Mouse (Mus musculus) mouse trophoblast stem cell (cell line): ENCODE data around the gene 1700028K03Rik.

Source experiments
- in situ Hi-C, 2 experiments: fragments of 300-500 bp; cut with MseI, MboI; formaldehyde crosslinking; loops; 2 replicates in 1 of 2; 3 replicates in 1 of 2; pipeline ENCODE4 v1.15.1; 2025

1700028K03Rik gene

DNA sequence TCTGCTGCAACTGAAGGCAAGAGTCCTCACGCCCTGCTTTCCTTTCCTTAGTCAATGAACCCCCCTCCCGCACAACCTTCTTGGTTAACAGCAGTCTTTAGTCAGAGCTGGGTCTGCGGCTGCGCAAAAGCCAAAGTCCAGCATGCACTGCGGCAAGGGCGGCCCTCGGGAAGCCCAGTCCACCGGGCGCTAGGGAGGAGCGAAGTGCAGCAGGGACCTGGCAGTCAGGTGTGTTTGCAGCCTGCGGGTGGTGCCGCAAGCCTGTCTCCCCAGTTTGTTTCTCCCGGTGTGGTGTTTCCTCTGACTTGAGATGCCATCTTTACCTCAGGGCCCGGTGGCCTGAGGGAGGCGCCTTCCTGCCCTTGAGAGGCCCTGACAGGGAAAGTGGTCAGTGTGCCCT lies at the start of gene 1700028K03Rik:
1700028K03Rik (plus strand) TSS at position 129 of the 400 bp plus-strand sequence.
- in situ Hi-C loops = no loop called here

DNA sequence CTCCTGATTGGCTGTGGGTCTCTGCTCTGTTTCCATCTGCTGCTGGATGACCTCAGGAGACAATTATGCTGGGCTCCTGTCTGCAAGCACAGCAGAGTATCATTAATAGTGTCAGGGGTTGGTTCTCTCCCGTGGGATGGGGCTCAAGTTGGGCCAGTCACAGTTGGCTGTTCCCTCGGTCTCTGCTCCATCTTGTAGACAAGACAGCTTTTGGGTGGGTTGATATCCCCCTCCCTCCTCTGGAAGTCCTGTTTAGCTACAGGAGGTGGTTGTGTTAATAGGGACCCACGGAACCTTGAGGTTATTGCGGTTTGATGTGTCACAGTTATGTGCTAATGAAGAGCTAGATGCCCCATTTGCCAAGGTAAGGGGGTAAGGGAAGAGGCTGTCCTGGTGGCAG lies 45.5 kb upstream of the 1700028K03Rik start:
- in situ Hi-C loops = no loop called here

DNA sequence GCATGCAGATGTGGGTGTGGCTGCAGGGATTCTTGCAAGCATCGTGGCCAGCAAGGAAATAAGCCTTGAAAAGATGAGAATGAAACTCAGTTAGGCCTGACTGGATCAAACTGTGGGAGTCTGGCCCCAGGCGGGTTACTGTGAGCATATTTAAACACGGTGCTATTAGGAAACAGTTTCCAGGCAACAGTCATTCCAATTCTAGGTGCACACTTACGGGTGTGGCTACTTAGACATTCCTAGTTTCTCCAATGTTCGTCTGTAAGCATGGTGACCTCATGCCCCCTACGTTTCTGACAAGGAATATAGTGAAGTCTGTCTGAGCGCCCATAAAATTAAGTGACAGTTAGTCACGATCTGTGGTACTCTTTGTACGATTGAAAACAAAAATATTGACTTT lies 43.5 kb upstream of the 1700028K03Rik start:
- in situ Hi-C loops = no loop called here

DNA sequence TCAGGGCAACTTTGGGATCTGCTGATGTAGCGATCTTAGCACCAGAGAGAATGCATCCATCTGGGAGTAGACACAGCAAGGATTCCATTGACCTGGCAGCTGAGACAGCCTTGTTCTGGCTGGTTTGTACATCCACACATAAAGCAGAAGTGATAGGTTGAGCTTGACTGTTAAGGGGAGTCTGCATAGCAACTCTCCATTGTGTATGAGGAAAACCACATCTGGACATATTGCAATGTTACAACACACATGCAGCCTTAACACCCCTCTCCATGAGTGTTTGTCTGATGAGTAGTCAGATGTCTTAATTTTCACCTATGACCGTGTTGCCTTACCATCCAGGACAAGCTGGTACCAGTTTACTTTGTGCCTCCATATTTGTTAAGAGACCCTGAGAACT lies 42.0 kb upstream of the 1700028K03Rik start:
- in situ Hi-C loops = no loop called here

DNA sequence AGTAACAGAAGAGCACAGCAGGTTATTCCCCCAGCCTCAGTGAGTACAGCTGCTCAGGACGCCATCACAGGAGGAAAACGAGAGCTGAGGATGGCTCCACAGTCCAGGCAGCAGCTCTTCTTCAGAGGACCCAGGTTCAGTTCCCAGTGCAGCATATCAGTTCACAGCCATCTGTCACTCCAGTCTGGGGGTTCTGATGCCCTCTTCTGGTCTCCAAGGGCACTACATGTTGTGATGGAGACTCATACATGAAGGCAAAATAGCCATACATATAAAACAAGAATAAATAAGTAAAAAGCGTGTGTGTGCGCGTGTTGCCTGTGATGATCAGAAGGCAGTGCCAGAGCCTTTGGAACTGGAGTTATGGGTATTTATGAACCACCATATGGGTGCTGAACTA lies 39.8 kb upstream of the 1700028K03Rik start:
- in situ Hi-C loops = no loop called here

DNA sequence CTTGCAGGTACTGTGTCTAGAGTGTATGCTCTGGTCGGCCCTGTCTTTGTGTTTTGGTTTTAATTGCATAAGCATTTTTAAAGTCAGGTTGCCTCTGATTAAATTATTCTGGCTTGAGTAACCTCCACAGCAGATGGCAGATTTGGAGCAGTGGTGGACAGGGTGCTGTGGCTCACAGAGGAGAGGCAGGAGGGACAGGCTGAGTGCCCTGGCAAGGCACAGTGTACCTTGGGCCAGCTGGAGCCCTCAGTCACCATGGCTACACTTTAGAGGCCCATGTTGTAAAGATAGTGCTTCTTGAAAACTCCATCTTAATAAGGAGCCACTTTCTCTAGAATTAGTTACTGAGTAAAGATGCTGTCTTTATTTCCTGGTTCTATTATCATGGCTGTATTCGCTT lies 38.5 kb upstream of the 1700028K03Rik start:
- in situ Hi-C loops = no loop called here

DNA sequence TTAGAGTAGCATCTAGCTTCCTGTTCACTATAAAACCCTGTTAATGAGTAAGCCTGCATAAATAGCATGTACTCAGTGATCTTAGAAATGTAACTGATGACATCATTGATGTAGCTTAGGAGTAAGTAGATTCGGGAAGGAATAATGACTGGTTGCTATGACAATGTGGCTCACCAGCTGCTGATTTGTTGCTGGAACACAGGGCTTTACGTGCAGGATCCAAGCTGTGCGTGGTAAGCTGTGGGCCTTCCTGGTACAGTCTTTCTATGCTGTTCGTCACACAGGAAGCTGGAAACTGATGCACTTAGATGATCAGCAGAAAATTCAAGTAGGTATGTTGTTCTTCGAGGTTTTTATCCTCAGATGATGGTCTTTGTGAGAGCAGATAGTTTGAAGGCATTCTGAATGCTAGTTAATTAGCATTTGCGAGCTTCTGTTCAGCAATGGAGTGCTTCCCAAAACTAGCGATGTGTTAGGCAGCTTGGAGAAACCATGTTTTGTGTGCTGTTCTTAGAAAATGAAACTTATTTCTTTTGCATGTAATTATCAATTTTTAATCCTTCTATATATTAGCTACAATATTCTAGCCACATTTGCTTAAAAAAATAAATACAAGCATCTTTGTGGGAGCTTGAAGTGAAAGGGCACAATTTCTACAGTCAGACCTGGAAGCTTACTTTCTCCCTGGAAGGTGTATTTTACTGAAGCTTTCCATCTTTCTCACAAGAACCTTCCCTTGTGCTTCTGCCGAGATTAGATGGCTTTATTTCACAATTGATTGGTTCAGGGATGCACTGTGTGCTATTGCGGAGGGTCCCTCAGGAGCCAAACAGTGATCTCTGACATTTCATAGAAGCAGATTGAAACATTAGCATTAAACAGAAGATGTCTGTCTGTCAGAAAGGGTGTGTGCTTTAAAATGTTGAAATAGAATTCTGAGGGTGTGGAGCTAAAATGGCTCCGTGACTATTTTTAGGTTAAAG lies 36.7 kb upstream of the 1700028K03Rik start:
- in situ Hi-C loops = no loop called here

DNA sequence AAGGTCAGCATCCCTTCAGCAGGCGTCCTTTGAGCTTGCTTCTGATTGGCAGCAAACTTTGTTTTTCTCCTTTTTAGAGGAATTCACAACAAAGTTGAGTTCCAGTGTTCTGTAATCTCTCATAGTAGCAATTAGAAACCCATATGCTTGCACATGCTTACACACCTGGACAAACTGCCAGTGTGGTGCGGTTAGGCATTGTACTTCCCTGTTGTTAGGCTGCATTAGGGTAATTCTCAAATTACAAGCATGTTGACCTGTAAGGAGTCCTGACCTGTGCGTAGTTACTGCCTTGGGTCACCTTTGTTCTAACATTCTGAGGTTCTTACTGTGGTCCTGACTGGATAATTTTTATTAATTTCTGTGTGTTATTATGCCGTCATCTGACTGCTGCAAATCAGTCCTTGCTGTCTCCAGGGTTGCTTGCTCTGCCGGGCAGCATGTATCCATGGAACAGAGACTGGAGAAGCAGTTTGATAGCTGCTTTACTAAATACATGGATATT lies 35.7 kb upstream of the 1700028K03Rik start:
- in situ Hi-C loops = no loop called here

DNA sequence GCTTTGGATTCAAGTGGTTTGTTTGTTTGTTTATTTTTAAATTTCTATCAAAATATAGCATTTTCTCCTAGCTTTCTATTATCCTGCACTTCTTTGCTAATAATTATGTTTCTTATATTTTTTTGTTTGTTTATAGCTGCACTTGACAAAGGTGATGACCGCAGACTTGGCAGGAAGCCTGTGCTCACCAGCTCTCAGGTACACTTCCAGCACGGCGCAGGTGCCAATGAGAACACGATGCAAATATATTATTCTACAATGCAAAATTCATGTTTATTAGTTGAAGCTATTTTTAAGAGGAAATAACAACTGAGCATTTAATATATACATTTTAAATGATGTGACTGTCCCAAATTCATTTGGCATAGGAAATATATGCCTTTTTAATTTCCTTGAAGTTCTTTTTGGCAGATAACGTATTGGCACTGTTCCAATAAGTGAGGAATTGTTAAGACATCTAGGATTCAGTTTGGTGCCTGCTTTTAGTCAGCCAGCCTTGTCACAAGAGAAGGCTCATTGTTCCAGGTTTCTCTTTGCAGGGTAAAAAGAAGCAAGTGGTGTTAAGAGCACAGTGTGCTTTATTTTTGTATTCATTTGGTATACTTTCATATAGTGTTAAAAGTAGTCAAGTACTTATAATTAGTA lies 34.5 kb upstream of the 1700028K03Rik start:
- in situ Hi-C loops = no loop called here

DNA sequence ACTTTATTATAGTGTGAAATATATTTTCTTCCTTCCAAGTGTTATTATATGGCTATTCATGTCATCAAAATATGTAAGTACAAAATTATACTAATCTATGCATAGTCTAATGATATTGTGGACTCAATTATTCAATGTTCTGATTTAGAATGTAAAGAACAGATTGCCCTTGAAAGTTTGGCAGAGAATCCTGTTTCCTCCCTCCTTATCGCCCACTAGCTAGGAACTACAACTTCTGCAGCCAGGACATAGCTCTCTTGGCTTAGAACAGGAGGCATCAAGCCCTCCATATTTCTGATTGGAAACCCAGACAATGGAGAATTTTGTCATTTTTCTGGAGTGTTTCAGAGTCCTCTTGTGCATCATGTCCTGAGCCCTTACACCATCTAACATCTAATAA lies 33.8 kb upstream of the 1700028K03Rik start:
- in situ Hi-C loops = no loop called here

DNA sequence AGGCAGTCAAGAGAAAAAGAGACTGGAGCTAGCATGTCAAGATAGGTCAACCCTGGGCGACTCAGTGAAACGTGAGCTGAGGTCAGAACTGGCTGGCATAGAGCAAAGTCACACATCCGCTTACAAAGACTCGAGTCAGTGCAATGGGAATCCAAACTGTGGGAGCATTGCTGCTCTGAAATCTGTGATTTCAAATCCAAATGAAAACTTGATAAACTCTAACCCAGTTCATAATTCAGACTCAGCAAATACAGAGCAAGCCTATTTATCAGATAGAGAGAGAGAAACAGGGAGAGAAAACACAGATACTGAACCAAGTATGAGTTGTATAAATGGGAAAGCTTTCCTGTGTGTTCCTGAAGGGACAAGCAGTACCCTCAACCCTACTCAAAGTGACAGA lies 27.2 kb upstream of the 1700028K03Rik start, which contains the start of gene Gm42669:
Gm42669 (plus strand) TSS at position 301 of the 400 bp plus-strand sequence.
- in situ Hi-C loops = no loop called here

DNA sequence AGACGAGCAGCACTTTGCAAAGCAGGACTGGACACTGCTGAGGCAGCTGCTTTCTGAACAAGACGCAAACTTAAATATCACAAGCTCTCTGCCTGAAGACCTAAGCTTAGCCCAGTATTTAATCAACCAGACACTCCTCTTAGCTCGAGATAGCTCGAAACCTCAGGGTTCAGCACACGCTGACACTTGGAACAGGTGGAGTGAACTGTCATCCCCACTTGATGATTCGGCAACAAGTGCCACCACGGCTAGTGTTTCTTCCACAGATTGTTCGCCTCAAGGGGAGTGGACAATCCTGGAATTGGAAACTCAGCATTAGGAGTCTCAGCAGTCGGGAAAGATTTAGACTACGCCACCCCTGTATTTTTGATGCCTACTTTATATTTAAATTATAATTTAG lies 24.0 kb upstream of the 1700028K03Rik start:
- in situ Hi-C loops = no loop called here

DNA sequence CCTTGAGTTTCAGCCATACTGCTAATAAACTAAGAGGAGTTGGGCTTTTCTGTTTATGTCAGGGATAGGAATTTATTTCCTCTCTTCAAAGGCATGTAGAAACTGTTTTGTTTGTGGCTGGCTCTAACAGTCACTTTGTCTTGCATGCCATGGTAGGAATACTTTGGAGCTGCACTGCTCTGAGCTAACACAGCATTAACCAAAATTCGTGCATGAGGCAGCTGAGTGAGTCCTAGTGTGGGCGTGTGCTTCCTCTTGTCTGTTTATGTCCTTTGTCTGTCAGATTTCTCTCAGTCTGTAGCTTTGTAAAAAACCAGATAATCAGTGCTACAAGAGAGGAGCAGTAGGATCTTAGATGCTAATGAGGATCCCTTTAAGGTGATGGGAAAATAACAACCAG lies 23.2 kb upstream of the 1700028K03Rik start:
- in situ Hi-C loops = no loop called here

DNA sequence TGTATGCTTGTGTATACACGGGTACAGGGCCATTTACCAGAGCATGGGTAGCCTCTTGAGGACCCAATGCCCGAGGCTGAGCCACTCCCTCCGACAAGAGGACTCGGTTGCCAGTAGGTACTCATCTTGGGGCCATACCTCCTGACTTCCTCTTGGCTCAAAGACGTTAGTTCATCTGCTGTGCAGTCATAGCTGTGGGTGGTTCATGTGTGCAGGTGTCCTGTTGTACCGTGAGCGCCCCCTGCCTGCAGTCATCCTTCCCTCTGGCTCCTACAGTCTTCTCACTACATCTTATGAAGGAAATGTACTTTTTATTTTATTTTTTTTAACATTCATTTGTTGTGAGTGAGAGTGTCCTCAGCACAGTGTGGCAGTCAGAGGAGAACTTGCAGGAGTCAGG lies 20.9 kb upstream of the 1700028K03Rik start:
- in situ Hi-C loops = no loop called here

DNA sequence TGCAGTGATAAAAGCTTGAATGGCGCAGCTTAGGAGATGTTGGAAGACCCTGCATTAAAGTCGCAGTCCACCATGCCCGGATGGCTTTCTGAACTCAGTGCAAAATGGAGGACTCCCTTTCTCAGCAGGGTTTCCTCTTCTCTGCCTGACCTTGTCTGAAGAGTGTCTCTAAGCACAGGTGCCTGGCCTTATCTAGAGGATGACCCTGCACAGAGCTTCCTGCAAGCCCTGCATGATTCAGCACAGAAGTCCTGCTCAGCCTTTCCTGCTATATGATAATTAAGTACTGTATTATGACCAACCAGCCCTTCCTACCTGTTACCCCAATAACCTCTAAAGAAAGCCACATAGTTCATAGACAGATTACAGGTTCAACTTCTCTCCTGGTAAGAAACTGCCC lies 19.1 kb upstream of the 1700028K03Rik start:
- in situ Hi-C loops = no loop called here

DNA sequence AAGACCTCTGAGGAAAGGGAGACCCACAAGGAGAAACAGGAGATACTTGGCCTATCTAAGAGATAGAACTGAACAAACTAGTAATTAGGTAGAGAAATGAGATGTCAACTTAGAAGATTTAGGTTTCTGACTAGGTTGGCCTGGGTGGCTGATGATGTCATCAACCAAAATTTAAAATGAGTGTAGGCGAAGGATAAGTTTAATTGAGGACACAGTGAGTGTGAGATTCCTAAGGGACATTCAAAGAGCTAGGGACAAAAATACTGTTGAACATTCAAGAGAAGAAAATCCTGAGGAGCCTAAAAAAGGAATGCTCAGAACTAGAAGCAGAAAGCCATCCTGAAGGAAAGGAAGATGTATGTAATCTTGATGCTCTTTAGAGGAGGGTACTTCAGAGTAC lies 18.4 kb upstream of the 1700028K03Rik start:
- in situ Hi-C loops = no loop called here

DNA sequence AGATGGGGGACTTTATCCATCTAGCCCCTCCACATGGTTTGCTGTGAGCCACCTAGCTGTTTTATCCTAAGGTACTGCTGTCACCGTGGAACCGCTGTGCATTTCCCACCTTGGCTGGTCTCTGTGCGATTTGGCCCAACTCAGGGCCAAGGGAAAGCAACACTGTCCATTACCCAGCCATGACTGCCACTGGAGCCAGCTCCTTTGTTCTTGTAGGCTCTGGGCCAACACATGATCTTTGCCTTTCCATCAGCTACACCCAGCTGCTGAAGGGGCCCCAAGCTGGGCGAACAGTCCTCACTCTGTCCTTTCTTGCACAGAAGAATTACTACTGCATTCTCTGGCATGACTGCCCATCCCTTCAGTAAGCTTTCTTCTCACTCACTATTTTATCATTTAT lies 15.9 kb upstream of the 1700028K03Rik start:
- in situ Hi-C loops = no loop called here

DNA sequence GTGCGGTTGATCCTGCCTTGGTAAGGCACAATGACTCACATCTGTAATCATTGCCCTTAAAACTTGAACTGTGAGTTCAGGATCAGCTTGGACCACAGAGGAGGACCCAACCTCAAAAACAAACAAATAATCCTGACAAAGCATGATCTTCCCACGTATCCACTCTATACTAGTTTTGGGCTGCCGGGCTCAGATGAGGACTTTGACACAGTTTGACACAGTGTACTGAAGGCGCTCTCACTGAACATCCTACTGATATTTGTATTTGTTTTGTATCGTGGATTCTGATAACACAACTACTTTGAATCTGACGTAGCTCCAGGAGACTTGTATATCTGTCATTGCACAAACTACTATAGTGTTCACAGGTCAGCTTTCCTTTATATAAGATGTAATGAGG lies 13.1 kb upstream of the 1700028K03Rik start:
- in situ Hi-C loops = no loop called here

DNA sequence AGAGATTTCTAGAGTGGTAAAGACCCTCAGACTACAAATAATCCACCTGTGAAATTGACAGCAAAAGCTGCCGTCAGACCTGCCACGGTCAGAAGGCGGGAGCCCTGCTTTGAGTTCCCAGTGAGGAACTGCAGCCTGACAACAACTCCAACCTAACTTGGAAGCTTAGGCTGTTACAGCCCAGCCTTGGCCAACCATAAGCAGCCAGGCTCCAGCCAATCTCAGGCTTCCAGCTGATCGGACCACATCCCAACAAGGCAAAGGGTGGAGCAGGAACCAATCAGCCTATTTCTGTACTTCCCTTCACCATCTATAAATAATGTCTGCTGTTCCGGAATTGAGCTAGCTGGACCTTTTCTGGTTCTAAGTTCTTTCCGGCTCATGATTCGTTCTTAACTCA lies 12.6 kb upstream of the 1700028K03Rik start:
- in situ Hi-C loops = no loop called here

DNA sequence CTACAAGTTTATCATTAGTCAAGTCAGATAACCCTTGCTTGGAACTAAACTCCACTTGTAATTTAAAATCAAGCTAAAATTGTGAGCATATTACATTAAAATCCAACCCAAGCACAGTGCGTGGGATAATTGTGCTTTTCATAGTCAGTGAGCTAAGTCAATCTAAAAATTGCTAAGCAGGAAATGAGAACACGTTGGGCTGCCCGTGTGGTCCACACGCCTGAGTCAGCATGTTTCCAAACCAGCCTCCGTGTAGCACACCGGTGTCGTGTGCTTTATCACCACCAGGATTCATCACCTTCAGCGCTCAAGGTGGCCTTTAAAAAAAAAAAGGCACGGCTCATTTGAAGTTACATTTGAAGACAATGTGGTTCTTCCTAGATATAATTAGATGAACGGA lies 10.2 kb upstream of the 1700028K03Rik start:
- in situ Hi-C loops = no loop called here

DNA sequence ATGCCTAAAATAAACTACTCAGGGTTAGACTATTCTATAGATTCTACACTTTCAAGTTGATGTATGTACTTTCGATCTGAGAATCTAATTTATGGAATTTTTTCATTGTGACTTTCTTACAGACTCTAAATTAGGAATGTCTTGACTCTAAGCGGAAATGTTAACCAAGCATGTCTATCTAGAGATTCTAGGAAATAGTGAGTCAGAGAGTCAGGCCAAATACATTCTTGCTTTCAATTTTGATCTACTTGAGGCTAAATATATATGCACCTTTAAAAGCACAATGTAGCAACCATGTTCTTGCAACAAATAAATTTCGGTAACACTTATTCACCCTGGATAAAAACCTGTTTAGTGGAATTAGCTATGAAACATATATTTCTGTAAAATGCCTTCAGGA lies 5.7 kb upstream of the 1700028K03Rik start:
- in situ Hi-C loops = no loop called here

DNA sequence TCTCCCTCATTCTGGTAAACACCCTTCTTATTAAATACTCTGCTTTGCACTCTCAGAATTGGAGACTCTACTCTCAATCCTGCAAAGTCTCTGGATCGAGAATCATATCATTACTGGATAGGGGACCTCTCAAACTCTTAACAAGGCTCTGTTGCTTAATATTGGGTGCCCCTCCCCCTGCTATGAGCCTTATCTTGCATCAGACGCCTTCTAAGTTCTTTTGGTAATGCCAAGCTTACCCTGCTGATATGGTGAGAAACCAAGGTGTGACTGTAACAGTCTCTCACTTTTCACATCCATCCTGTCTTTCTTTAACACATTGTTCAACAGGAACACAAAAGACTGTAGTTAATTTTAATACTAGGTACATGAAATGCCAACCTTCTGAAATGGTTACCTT lies 919 bp upstream of the 1700028K03Rik start:
- in situ Hi-C loops = no loop called here

DNA sequence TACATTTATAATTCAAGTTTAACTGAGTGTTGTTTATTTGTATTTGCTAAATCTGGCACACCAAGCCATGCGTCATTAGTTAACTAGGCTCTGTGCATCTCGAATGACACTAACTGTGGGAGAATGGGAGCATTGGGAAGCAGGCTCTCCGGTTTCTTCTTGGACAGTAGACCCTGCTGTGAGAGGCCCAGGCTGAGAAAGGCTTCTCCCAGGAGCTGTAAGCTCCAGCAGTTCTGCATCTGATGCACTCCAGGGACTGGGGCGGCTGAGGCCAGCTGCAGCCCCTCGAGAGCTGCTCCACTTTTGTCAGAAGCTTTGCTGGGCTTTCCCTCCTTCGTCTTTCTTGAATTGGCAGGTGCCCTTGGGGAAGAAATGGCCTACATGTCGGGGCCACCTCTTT lies 7.2 kb downstream of the 1700028K03Rik start:
- in situ Hi-C loops = no loop called here
